Mouse (Mus musculus): Measurements from ENCODE around the gene Olfr679.
"Not testable (repeated sequence)": the region's sequence is repeated elsewhere in the genome, so short reads cannot be mapped to it uniquely, and the experiment has no call there.

Olfr679 gene

GRCm38 (mm10) chr7:105080905-105081304 is at the start of gene Olfr679:
Olfr679 (plus strand) TSS chr7:105081205.
- no peak for DNase-seq (ENCODE audit: low read depth, low spot score)

DNA sequence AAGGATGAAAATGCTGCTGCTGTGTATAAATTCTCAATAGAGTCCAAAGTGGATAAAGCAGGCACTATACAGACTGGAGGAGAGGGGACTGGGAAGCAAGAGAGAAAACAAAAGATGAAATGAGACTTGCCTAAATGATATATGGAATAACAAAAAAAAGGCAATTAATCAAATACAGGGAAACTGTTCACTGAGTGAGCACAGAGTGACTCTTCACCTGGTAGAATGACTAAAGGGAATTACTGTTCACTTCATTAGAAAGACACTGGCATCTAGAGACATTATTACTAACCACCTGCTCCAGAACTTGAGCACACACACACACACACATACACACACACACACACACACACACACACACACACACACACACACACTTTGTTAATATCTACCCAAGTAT is 48.6 kb upstream of the Olfr679 start, which contains the start of gene Olfr676:
Gene Olfr676 (plus strand): TSS at position 301 of the 400 bp plus-strand sequence.
- DNase-seq (ENCODE audit: low read depth, low spot score), result no peak

DNA sequence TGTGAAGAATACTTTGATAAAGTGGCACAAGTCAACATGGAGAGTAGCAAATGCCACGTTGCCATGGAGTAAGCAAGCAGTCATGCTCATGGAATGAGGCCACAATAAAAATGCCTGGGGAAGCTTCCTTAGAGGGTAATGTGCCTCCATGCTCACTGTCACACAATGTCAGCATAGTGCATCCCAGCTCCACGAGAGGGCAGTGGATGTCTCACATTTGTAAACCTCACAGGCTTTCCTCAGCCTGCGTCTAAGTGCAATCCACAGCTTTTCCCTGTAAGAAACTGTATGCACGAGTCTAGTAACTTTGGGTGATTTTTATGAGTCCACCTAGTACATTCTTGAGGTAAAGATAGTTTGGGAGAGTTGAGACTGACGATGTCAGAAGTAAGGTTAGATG is 47.2 kb upstream of the Olfr679 start:
- DNase-seq (ENCODE audit: low read depth, low spot score), result not testable (repeated sequence)

- no peak for DNase-seq (ENCODE audit: low read depth, low spot score)
Measured at GRCm38 (mm10) chr7:105058951-105059350, 22.1 kb upstream of the Olfr679 start.

DNA sequence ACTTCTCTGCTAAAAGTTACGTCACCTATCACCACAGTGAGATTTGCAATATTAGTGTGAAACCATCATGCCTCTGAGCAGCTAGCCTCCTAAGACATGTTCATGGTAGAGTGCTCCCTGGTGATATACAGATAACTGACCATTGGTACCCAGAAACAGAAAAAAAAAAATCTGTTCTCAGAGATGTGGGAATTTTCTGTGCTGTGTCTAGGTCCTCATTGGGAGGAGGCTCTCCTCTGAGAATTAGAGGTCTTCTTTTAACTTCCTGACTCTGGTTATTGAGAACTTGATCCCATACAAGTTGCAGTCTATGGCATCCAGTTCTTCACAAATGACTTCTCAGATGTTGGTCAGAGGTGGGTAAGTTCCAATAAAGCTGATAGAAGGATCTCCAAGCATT is 16.8 kb upstream of the Olfr679 start, which contains the start of gene Olfr678:
Gene Olfr678 (plus strand): TSS at position 301 of the 400 bp plus-strand sequence.
- no peak for DNase-seq (ENCODE audit: low read depth, low spot score)

DNA sequence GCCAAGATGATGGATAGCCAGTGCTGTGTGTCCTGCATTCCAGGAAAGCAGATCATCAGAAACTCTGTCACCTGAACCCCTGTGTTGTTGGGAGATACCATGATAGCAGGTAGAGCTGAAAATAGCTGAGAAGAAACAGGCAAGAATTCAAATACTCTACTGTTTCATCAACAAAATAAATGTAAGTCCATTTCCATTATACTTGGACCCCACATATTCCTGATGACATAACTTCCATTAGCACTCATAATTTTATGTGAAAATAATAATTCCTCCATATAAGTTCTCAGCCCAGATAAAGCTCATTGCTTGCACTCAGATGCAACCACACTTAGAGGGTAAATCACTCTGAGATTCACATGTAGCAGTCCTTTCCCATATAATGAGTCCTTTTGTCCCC is 11.7 kb downstream of the Olfr679 start, which contains the start of gene Olfr680-ps1:
Gene Olfr680-ps1 (minus strand): TSS at position 101 of the 400 bp plus-strand sequence.
- DNase-seq (ENCODE audit: low read depth, low spot score), result not testable (repeated sequence)

DNA sequence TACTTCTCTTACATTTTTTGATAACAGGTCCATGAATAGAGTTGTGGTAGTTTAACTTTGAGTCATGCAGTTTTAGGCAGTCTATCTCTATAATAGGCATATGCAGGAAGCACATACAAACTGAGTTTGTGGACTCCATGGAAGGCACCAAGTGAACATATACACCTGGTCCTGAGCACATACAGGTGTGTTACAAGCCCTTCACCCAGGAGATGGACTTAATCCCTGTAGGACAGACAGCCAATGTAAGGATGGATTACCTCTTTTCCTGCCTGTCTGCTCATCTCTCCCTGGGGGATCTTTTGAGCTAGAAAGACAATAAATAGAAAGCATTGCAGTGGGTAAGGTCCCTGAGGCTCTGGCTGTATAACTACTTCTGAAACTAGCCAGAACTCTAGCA is 35.5 kb downstream of the Olfr679 start, which contains the start of gene Olfr681:
Gene Olfr681 (plus strand): TSS at position 301 of the 400 bp plus-strand sequence.
- DNase-seq (ENCODE audit: low read depth, low spot score), result no peak

Data from forelimb bud, embryonic 11.5 days (tissue).